Mouse (Mus musculus) thymus, adult 2 months (tissue): ENCODE measurements around the gene Lgals1.

Source experiments
- CTCF ChIP-seq: fragments of 200-500 bp; IDR thresholded peaks from 2 replicates; pipeline ENCODE4 v1.5.1; 2012; ENCODE audit warnings: mild to moderate bottlenecking, control low read depth, low read length, moderate library complexity, borderline replicate concordance; ENCODE audit not compliant: control insufficient read depth, poor library complexity, insufficient read depth; ENCODE audit errors: extremely low read depth
- POLR2A ChIP-seq: fragments of 200-500 bp; IDR thresholded peaks from 2 replicates; pipeline ENCODE4 v1.6.1; 2012; ENCODE audit warnings: mild to moderate bottlenecking, low read length, control low read depth, moderate library complexity; ENCODE audit not compliant: control insufficient read depth, poor library complexity, insufficient read depth; ENCODE audit errors: extremely low read depth

DNA sequence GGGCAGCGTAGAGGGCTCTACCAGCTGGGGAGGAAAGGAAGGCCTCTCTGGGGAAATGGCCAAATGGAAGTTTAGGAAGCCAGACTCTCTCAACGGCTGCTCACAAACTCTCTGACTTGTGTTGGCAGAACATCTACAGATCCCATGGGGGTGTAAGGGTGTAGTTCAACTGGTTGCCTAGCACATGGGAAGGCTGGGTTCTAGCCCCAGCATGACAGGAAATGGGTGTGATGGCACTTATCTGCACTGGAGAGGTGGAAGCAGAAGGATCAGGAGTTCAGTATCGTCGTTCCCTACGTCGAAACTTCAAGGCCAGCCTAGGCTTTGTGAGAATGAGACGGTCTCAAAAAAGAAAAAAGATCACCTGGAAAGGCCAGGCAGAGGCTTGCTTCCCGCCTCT, 17.5 kb upstream of the Lgals1 start:
- TF ChIP-seq POLR2A: no peak
- TF ChIP-seq CTCF: no peak
